Mouse (Mus musculus): ENCODE data around the gene Fbn1.
"Not testable (repeated sequence)": the region's sequence is repeated elsewhere in the genome, so short reads cannot be mapped to it uniquely, and the experiment has no call there.

DNA sequence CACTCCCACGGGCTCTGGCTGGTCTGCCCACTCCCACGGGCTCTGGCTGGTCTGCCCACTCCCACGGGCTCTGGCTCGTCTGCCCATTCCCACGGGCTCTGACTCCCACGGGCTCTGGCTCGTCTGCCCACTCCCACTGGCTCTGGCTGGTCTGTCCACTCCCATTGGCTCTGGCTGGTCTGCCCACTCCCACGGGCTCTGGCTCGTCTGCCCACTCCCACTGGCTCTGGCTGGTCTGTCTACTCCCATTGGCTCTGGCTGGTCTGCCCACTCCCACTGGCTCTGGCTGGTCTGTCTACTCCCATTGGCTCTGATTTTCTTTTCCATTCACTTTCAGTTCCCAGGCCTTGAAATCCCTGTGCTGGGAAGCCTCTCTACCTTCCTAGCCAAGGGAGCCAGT, 227.8 kb downstream of the Fbn1 start:
- not testable (repeated sequence) for TF ChIP-seq POLR2A (IDR thresholded peaks at IDR 0.05; ENCODE audit: borderline replicate concordance, extremely low read depth, insufficient read depth, insufficient read length, poor library complexity, severe bottlenecking); CTCF (IDR thresholded peaks at IDR 0.05; ENCODE audit: borderline replicate concordance, extremely low read depth, insufficient read depth, insufficient read length)

Data from brain, embryonic 14.5 days (tissue).